Mouse (Mus musculus) retina, adult 2 months (tissue): Measurements from ENCODE around the gene Sohlh1.
A peak's percentile ranks its signal among the peaks of the same experiment; 100 is the strongest.
"Not testable (repeated sequence)": the region's sequence is repeated elsewhere in the genome, so short reads cannot be mapped to it uniquely, and the experiment has no call there.

ENCODE experiments used
- DNase-seq: peaks from one replicate; pipeline ENCODE4 v3.0.0-alpha.2; 2012; ENCODE audit warnings: low read depth, low spot score

The Sohlh1 gene

GRCm38 (mm10) chr2:25842161-25842560 is 4.9 kb downstream of the Sohlh1 start:
- DNase-seq = no peak

GRCm38 (mm10) chr2:25836291-25836690 is 10.8 kb downstream of the Sohlh1 start:
- DNase-seq = peak; percentile 57

- DNase-seq = no peak
These were observed 16.3 kb downstream of the Sohlh1 start for GRCm38 (mm10) chr2:25830786-25831185.

- DNase-seq = no peak
These were observed 18.6 kb downstream of the Sohlh1 start for GRCm38 (mm10) chr2:25828344-25828947.

- DNase-seq = no peak
These were observed 22.3 kb downstream of the Sohlh1 start for GRCm38 (mm10) chr2:25824751-25825150.

GRCm38 (mm10) chr2:25822806-25823205 is 24.2 kb downstream of the Sohlh1 start, which contains the start of gene Lcn9:
Lcn9 (plus strand) TSS chr2:25823153.
- no peak for DNase-seq

GRCm38 (mm10) chr2:25815748-25816147 is 31.3 kb downstream of the Sohlh1 start, which contains the start of gene Glt6d1:
Glt6d1 (minus strand) TSS chr2:25815848.
- not testable (repeated sequence) for DNase-seq

- no peak for DNase-seq
These were observed 33.7 kb downstream of the Sohlh1 start for GRCm38 (mm10) chr2:25813364-25813763.

- no peak for DNase-seq
These were observed 35.3 kb downstream of the Sohlh1 start for GRCm38 (mm10) chr2:25811711-25812110.

GRCm38 (mm10) chr2:25798065-25798464 is 49.0 kb downstream of the Sohlh1 start:
- no peak for DNase-seq

- no peak for DNase-seq
These were observed 49.4 kb downstream of the Sohlh1 start for GRCm38 (mm10) chr2:25797635-25798034.
